Mouse (Mus musculus): ENCODE measurements around the gene 4932438H23Rik. TPM values are rescaled to one million over a fixed set of nuclear protein-coding genes. Genes with fewer than 3 reads are reported as not detected.

The 4932438H23Rik gene
- total RNA-seq, 1 experiment, result 0.36 TPM

- H3K4me3 ChIP-seq (ENCODE audit: insufficient read depth in 1 of 2, low read depth in 1 of 2, low read length in 2 of 2, poor library complexity in 1 of 2, severe bottlenecking in 1 of 2), result no peak overlapping the region
- no peak overlapping the region for H3K9ac ChIP-seq (ENCODE audit: insufficient read depth, low read depth, low read length, poor library complexity, severe bottlenecking)
- peaks cover 0 to 2% of the 10 kb centered on the region in 2 experiments; a peak in 1 of 4 replicates for H3K4me1 ChIP-seq (ENCODE audit: control insufficient read depth in 2 of 2, insufficient read depth in 2 of 2, low read length in 2 of 2, poor library complexity in 1 of 2)
- in situ Hi-C loops (cut with MboI; ENCODE audit: low sequenced_read_pairs in 2 of 2, unreplicated experiment in 2 of 2), result no loop called here
- no peak for TF ChIP-seq MAFK (IDR thresholded peaks at IDR 0.05; ENCODE audit: insufficient read depth, low read depth, low read length)
- TF ChIP-seq CHD2 (IDR thresholded peaks at IDR 0.05; ENCODE audit: low read depth, low read length), result no peak
- no peak for TF ChIP-seq HCFC1 (IDR thresholded peaks at IDR 0.05; ENCODE audit: borderline replicate concordance, insufficient read depth, low read length)
- no peak for TF ChIP-seq ZC3H11A (IDR thresholded peaks at IDR 0.05; ENCODE audit: borderline replicate concordance, low read depth, low read length)
- TF ChIP-seq ZNF384 (IDR thresholded peaks at IDR 0.05; ENCODE audit: low read depth, low read length), result no peak
- H3K27ac ChIP-seq (ENCODE audit: insufficient read depth, low read depth, low read length, poor library complexity, severe bottlenecking), result no peak overlapping the region
- no peaks in the 10 kb centered on the region for H3K9me3 ChIP-seq (ENCODE audit: control insufficient read depth, insufficient read depth, low read depth, low read length)
- no peak for DNase-seq (ENCODE audit: low read depth, low spot score)
- H3K36me3 ChIP-seq (ENCODE audit: control insufficient read depth, insufficient read depth, low read length, poor library complexity, severe bottlenecking), result no peaks in the 10 kb centered on the region
Observed at GRCm38 (mm10) chr16:91055150-91055549, 39.8 kb downstream of the 4932438H23Rik start.

DNA sequence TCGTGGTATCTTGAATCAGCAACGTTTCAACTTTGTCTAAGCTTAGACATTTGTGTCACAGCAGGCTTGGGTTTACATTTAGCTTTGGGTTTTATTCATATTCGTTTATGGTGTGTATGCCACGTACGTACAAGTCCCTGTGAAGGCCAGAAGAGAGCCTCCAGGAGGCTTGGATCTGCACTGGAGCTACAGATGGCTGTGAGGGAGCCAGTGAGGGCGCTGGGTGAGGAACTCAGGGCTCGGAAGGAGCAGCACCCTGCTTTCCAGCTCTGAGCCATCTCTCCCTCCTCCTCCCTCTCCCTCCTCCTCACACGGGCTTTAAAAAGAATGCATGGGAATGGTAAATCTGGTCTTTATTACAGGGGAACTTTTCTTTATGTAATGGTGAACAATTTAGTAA lies 41.3 kb downstream of the 4932438H23Rik start:
- H3K9ac ChIP-seq (ENCODE audit: insufficient read depth, low read depth, low read length, poor library complexity, severe bottlenecking), result no peak overlapping the region

DNA sequence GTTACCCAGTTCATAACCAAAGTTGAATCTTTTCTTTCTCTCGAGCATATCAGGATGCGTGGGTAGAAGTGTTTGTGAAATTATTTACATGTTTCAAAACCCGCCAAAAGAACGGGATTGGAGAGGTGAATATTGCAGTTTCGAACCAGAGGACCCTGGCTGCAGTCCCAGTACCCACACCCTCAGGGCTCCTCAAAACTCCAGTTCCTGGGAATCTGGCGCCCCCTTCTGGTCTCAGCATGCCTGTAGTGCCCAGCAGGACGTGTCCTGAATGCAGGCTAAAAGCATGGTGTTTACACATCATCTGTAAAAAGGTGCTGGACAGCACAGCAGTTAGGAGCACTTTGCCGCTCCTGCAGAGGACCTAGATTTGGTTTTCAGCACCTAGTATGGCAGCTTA lies 49.4 kb downstream of the 4932438H23Rik start:
- Histone ChIP-seq H3K4me3 (ENCODE audit: insufficient read depth in 1 of 2, low read depth in 1 of 2, low read length in 2 of 2, poor library complexity in 1 of 2, severe bottlenecking in 1 of 2) (no peak overlapping the region), H3K36me3 (ENCODE audit: control insufficient read depth, insufficient read depth, low read length, poor library complexity, severe bottlenecking) (peaks cover 4% of the 10 kb centered on the region; the same call in 1 of the 2 replicates), H3K9ac (ENCODE audit: insufficient read depth, low read depth, low read length, poor library complexity, severe bottlenecking) (no peak overlapping the region), H3K27ac (ENCODE audit: insufficient read depth, low read depth, low read length, poor library complexity, severe bottlenecking) (no peak overlapping the region), H3K4me1 (ENCODE audit: control insufficient read depth in 2 of 2, insufficient read depth in 2 of 2, low read length in 2 of 2, poor library complexity in 1 of 2) (peaks cover 2 to 3% of the 10 kb centered on the region in 2 experiments; a peak in 1 of 4 replicates), H3K9me3 (ENCODE audit: control insufficient read depth, insufficient read depth, low read depth, low read length) (no peaks in the 10 kb centered on the region)
- TF ChIP-seq CHD2 (IDR thresholded peaks at IDR 0.05; ENCODE audit: low read depth, low read length) (no peak), ZC3H11A (IDR thresholded peaks at IDR 0.05; ENCODE audit: borderline replicate concordance, low read depth, low read length) (no peak), ZNF384 (IDR thresholded peaks at IDR 0.05; ENCODE audit: low read depth, low read length) (no peak), MAFK (IDR thresholded peaks at IDR 0.05; ENCODE audit: insufficient read depth, low read depth, low read length) (no peak)
- peak; percentile 87 for DNase-seq (ENCODE audit: low read depth, low spot score)
- in situ Hi-C loops (cut with MboI; ENCODE audit: low sequenced_read_pairs in 2 of 2, unreplicated experiment in 2 of 2), result no loop called here

More for the DNA sequence above, 41.3 kb downstream of the 4932438H23Rik start:
- Histone ChIP-seq H3K27ac (ENCODE audit: insufficient read depth, low read depth, low read length, poor library complexity, severe bottlenecking) (no peak overlapping the region), H3K4me3 (ENCODE audit: insufficient read depth in 1 of 2, low read depth in 1 of 2, low read length in 2 of 2, poor library complexity in 1 of 2, severe bottlenecking in 1 of 2) (no peak overlapping the region), H3K4me1 (ENCODE audit: control insufficient read depth in 2 of 2, insufficient read depth in 2 of 2, low read length in 2 of 2, poor library complexity in 1 of 2) (peaks cover 0 to 3% of the 10 kb centered on the region in 2 experiments; a peak in 1 of 4 replicates), H3K9me3 (ENCODE audit: control insufficient read depth, insufficient read depth, low read depth, low read length) (no peaks in the 10 kb centered on the region), H3K36me3 (ENCODE audit: control insufficient read depth, insufficient read depth, low read length, poor library complexity, severe bottlenecking) (no peaks in the 10 kb centered on the region)
- no peak for DNase-seq (ENCODE audit: low read depth, low spot score)
- no peak for TF ChIP-seq ZNF384 (IDR thresholded peaks at IDR 0.05; ENCODE audit: low read depth, low read length)
- no peak for TF ChIP-seq ZC3H11A (IDR thresholded peaks at IDR 0.05; ENCODE audit: borderline replicate concordance, low read depth, low read length)
- TF ChIP-seq MAFK (IDR thresholded peaks at IDR 0.05; ENCODE audit: insufficient read depth, low read depth, low read length), result no peak
- no peak for TF ChIP-seq HCFC1 (IDR thresholded peaks at IDR 0.05; ENCODE audit: borderline replicate concordance, insufficient read depth, low read length)
- TF ChIP-seq CHD2 (IDR thresholded peaks at IDR 0.05; ENCODE audit: low read depth, low read length), result no peak
- in situ Hi-C loops (cut with MboI; ENCODE audit: low sequenced_read_pairs in 2 of 2, unreplicated experiment in 2 of 2), result no loop called here

DNA sequence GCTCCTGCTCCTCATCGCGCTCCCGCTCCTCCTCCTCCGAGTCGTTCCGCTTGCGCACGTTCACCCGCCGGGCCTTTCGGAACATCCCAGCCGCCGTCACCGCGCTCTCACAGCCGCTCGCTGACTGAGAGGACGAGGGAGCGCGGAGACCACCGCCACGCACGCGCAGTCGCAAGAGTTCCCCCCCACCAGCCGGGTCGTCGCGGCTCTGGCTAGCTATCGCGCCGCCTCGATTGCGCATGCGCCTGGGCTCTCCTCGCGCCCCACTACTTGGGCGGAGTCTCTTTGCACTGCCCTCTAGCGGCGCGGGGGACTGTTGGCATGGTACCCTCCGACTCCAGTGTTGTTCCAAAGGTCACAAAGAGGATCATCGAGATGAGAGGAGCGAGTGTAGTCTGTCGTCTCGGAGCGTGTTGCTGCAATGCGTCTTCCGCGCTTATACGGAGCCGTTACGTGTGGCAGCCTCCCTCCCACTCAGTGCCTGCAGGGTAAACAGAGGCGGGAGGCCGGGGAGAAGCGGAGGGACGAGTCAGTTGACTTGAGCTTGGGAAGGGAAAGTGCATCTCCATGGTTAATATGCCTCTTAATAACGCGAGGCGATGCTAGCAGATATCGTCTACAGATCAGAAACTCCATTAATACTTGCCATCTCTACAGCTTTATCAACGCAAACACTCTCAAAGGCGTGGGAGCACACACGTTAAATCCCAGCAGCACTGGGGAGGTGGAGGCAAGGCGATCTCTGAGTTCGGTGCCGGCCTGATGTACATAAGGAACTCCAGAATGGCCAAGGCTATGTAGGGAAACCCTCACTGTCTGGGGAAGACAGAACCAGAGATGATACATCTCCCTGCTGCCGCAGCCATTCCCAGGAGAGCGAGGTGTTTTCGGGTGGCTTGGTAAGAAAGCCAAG lies 50.4 kb downstream of the 4932438H23Rik start, which contains the start of gene Paxbp1:
Gene Paxbp1, minus strand, starts transcription at position 274 of the 913 bp plus-strand sequence.
- H3K9me3 ChIP-seq (ENCODE audit: control insufficient read depth, insufficient read depth, low read depth, low read length), result no peaks in the 10 kb centered on the region
- peaks cover 5% of the 10 kb centered on the region for H3K36me3 ChIP-seq (ENCODE audit: control insufficient read depth, insufficient read depth, low read length, poor library complexity, severe bottlenecking)
- peaks cover 2 to 3% of the 10 kb centered on the region in 2 experiments; a peak in 1 of 4 replicates for H3K4me1 ChIP-seq (ENCODE audit: control insufficient read depth in 2 of 2, insufficient read depth in 2 of 2, low read length in 2 of 2, poor library complexity in 1 of 2)
- TF ChIP-seq CHD2 (IDR thresholded peaks at IDR 0.05; ENCODE audit: low read depth, low read length) (no peak), ZC3H11A (IDR thresholded peaks at IDR 0.05; ENCODE audit: borderline replicate concordance, low read depth, low read length) (no peak), MAFK (IDR thresholded peaks at IDR 0.05; ENCODE audit: insufficient read depth, low read depth, low read length) (no peak), HCFC1 (IDR thresholded peaks at IDR 0.05; ENCODE audit: borderline replicate concordance, insufficient read depth, low read length) (no peak), ZNF384 (IDR thresholded peaks at IDR 0.05; ENCODE audit: low read depth, low read length) (no peak)
- peak within 1 kb of the TSS; percentile 90 for H3K9ac ChIP-seq (ENCODE audit: insufficient read depth, low read depth, low read length, poor library complexity, severe bottlenecking)
- in situ Hi-C loops (cut with MboI; ENCODE audit: low sequenced_read_pairs in 2 of 2, unreplicated experiment in 2 of 2), result no loop called here
- peak; percentile 95 for DNase-seq (ENCODE audit: low read depth, low spot score)
- H3K27ac ChIP-seq (ENCODE audit: insufficient read depth, low read depth, low read length, poor library complexity, severe bottlenecking), result peak within 1 kb of the TSS; percentile 69
- H3K4me3 ChIP-seq (ENCODE audit: insufficient read depth in 1 of 2, low read depth in 1 of 2, low read length in 2 of 2, poor library complexity in 1 of 2, severe bottlenecking in 1 of 2), result peak within 1 kb of the TSS; percentile 81 to 93

Measured in ES-E14 (cell line).